Mouse (Mus musculus): ENCODE results near the gene Sept8. TPM values are rescaled to one million over a fixed set of nuclear protein-coding genes. Genes with fewer than 3 reads are reported as not detected.
"Not testable (repeated sequence)": the region's sequence is repeated elsewhere in the genome, so short reads cannot be mapped to it uniquely, and the experiment has no call there.

Gene Sept8
- polyA plus RNA-seq, 1 experiment from 2014 or later = 17.4 TPM

DNA sequence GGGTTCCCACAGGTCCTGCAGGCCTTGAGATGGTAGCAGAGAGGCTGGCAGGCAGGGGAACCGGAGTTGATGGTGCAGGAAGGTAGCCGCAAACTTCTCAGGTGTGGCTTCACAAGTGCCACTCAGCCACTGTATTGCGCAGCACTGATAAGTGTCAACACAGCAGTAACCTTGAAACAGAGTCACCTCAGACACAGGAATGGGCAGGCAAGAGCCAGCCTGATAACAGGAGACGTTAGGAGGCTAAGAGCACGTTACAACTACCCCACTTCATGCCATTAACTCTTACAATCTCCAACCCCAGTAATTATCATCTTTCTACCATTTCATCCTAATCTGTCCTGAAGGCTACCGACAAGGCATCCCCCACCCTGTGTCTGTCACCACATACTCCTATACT, 28.5 kb downstream of the Sept8 start:
- 39% methylated on average over 6 of the region's 6 CpGs for WGBS

GRCm38 (mm10) chr11:53548036-53548605, 29.1 kb downstream of the Sept8 start:
- Histone ChIP-seq H3K9ac (ENCODE audit: low read length) (no peak overlapping the region), H3K4me2 (ENCODE audit: low read length) (no peak overlapping the region), H3K4me1 (ENCODE audit: control insufficient read depth in 2 of 2, insufficient read depth in 2 of 2, low read length in 2 of 2) (peaks cover 6 to 11% of the 10 kb centered on the region in 2 experiments; a peak in 2 of 4 replicates), H3K27ac (replicated peaks in 1 of 2; ENCODE audit: control insufficient read depth in 1 of 2, insufficient read depth in 1 of 2, low read depth in 2 of 2, low read length in 2 of 2) (no peak overlapping the region), H3K4me3 (ENCODE audit: control insufficient read depth in 1 of 2, insufficient read depth in 1 of 2, low read depth in 1 of 2, low read length in 2 of 2) (no peak overlapping the region), H3K27me3 (ENCODE audit: control insufficient read depth, insufficient read depth, low read length) (no peaks in the 10 kb centered on the region), H3K9me3 (ENCODE audit: control insufficient read depth, low read length) (0 out of 2 replicates have a peak, but pooled peaks cover 2% of the 10 kb centered on the region), H3K36me3 (ENCODE audit: control insufficient read depth, insufficient read depth, low read length) (no peaks in the 10 kb centered on the region)
- no peak for ATAC-seq (ENCODE audit: insufficient number of reproducible peaks, insufficient read depth, low FRiP score, low read depth)
- WGBS = 74% methylated on average over 19 of the region's 19 CpGs

More for the DNA sequence above, 28.5 kb downstream of the Sept8 start:
- H3K4me2 ChIP-seq (ENCODE audit: low read length) = no peak overlapping the region
- no peak for ATAC-seq (ENCODE audit: insufficient number of reproducible peaks, insufficient read depth, low FRiP score, low read depth)
- H3K9me3 ChIP-seq (ENCODE audit: control insufficient read depth, low read length) = no peaks in the 10 kb centered on the region
- H3K27ac ChIP-seq (replicated peaks in 1 of 2; ENCODE audit: control insufficient read depth in 1 of 2, insufficient read depth in 1 of 2, low read depth in 2 of 2, low read length in 2 of 2) = no peak overlapping the region
- H3K36me3 ChIP-seq (ENCODE audit: control insufficient read depth, insufficient read depth, low read length) = peaks cover 2% of the 10 kb centered on the region; the same call in 1 of the 2 replicates
- H3K4me1 ChIP-seq (ENCODE audit: control insufficient read depth in 2 of 2, insufficient read depth in 2 of 2, low read length in 2 of 2) = peaks cover 6 to 14% of the 10 kb centered on the region in 2 experiments; a peak in 3 of 4 replicates
- no peak overlapping the region for H3K4me3 ChIP-seq (ENCODE audit: control insufficient read depth in 1 of 2, insufficient read depth in 1 of 2, low read depth in 1 of 2, low read length in 2 of 2)
- no peaks in the 10 kb centered on the region for H3K27me3 ChIP-seq (ENCODE audit: control insufficient read depth, insufficient read depth, low read length)
- H3K9ac ChIP-seq (ENCODE audit: low read length) = no peak overlapping the region

- Histone ChIP-seq H3K9ac (ENCODE audit: low read length) (no peak overlapping the region), H3K27me3 (ENCODE audit: control insufficient read depth, insufficient read depth, low read length) (no peaks in the 10 kb centered on the region), H3K36me3 (ENCODE audit: control insufficient read depth, insufficient read depth, low read length) (no peaks in the 10 kb centered on the region), H3K4me1 (ENCODE audit: control insufficient read depth in 2 of 2, insufficient read depth in 2 of 2, low read length in 2 of 2) (peaks cover 6 to 11% of the 10 kb centered on the region in 2 experiments; a peak in 2 of 4 replicates), H3K27ac (replicated peaks in 1 of 2; ENCODE audit: control insufficient read depth in 1 of 2, insufficient read depth in 1 of 2, low read depth in 2 of 2, low read length in 2 of 2) (no peak overlapping the region), H3K4me3 (ENCODE audit: control insufficient read depth in 1 of 2, insufficient read depth in 1 of 2, low read depth in 1 of 2, low read length in 2 of 2) (no peak overlapping the region), H3K9me3 (ENCODE audit: control insufficient read depth, low read length) (0 out of 2 replicates have a peak, but pooled peaks cover 2% of the 10 kb centered on the region), H3K4me2 (ENCODE audit: low read length) (no peak overlapping the region)
- ATAC-seq (ENCODE audit: insufficient number of reproducible peaks, insufficient read depth, low FRiP score, low read depth) = no peak
- WGBS = 100% methylated on average over 1 of the region's 1 CpGs
These were observed 31.7 kb downstream of the Sept8 start for GRCm38 (mm10) chr11:53550714-53551113.

- no peaks in the 10 kb centered on the region for H3K36me3 ChIP-seq (ENCODE audit: control insufficient read depth, insufficient read depth, low read length)
- H3K27me3 ChIP-seq (ENCODE audit: control insufficient read depth, insufficient read depth, low read length) = no peaks in the 10 kb centered on the region
- H3K4me2 ChIP-seq (ENCODE audit: low read length) = no peak overlapping the region
- ATAC-seq (ENCODE audit: insufficient number of reproducible peaks, insufficient read depth, low FRiP score, low read depth) = no peak
- H3K9ac ChIP-seq (ENCODE audit: low read length) = no peak overlapping the region
- H3K4me3 ChIP-seq (ENCODE audit: control insufficient read depth in 1 of 2, insufficient read depth in 1 of 2, low read depth in 1 of 2, low read length in 2 of 2) = no peak overlapping the region
- WGBS = 66% methylated on average over 12 of the region's 12 CpGs
- H3K9me3 ChIP-seq (ENCODE audit: control insufficient read depth, low read length) = 0 out of 2 replicates have a peak, but pooled peaks cover 2% of the 10 kb centered on the region
- no peak overlapping the region for H3K27ac ChIP-seq (replicated peaks in 1 of 2; ENCODE audit: control insufficient read depth in 1 of 2, insufficient read depth in 1 of 2, low read depth in 2 of 2, low read length in 2 of 2)
- H3K4me1 ChIP-seq (ENCODE audit: control insufficient read depth in 2 of 2, insufficient read depth in 2 of 2, low read length in 2 of 2) = peaks cover 6 to 11% of the 10 kb centered on the region in 2 experiments; a peak in 2 of 4 replicates
These were observed 32.7 kb downstream of the Sept8 start for GRCm38 (mm10) chr11:53551754-53552153.

DNA sequence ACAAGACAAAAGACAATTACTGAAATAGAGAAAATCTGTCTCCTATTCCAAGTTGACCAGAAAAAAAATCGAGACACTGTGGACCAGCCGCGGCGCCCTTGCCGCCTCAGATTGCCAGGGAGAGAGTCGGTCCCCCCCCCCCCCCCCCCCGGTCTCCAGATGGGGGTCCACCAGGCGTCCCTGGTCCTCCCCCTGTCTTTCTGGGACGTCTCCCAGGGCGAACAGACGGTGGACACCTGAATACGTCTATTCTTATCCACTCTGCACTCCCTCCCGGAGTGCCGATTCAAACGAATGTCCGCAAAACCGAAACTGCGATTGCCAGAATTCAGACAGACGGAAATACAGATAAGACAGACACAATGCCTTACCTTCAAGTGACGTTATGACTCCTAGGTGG, 37.5 kb downstream of the Sept8 start:
- not testable (repeated sequence) for H3K4me3 ChIP-seq (ENCODE audit: control insufficient read depth in 1 of 2, insufficient read depth in 1 of 2, low read depth in 1 of 2, low read length in 2 of 2); H3K4me2 ChIP-seq (ENCODE audit: low read length); H3K9ac ChIP-seq (ENCODE audit: low read length); H3K9me3 ChIP-seq (ENCODE audit: control insufficient read depth, low read length); H3K27ac ChIP-seq (replicated peaks in 1 of 2; ENCODE audit: control insufficient read depth in 1 of 2, insufficient read depth in 1 of 2, low read depth in 2 of 2, low read length in 2 of 2); ATAC-seq (ENCODE audit: insufficient number of reproducible peaks, insufficient read depth, low FRiP score, low read depth); H3K4me1 ChIP-seq (ENCODE audit: control insufficient read depth in 2 of 2, insufficient read depth in 2 of 2, low read length in 2 of 2); H3K27me3 ChIP-seq (ENCODE audit: control insufficient read depth, insufficient read depth, low read length); H3K36me3 ChIP-seq (ENCODE audit: control insufficient read depth, insufficient read depth, low read length)
- WGBS = 91% methylated on average over 10 of the region's 20 CpGs

GRCm38 (mm10) chr11:53557992-53558391, 38.9 kb downstream of the Sept8 start:
- not testable (repeated sequence) for H3K4me2 ChIP-seq (ENCODE audit: low read length); H3K27me3 ChIP-seq (ENCODE audit: control insufficient read depth, insufficient read depth, low read length); H3K9me3 ChIP-seq (ENCODE audit: control insufficient read depth, low read length); H3K27ac ChIP-seq (replicated peaks in 1 of 2; ENCODE audit: control insufficient read depth in 1 of 2, insufficient read depth in 1 of 2, low read depth in 2 of 2, low read length in 2 of 2); H3K9ac ChIP-seq (ENCODE audit: low read length); H3K4me1 ChIP-seq (ENCODE audit: control insufficient read depth in 2 of 2, insufficient read depth in 2 of 2, low read length in 2 of 2); H3K4me3 ChIP-seq (ENCODE audit: control insufficient read depth in 1 of 2, insufficient read depth in 1 of 2, low read depth in 1 of 2, low read length in 2 of 2); H3K36me3 ChIP-seq (ENCODE audit: control insufficient read depth, insufficient read depth, low read length); ATAC-seq (ENCODE audit: insufficient number of reproducible peaks, insufficient read depth, low FRiP score, low read depth)
- WGBS = 95% methylated on average over 1 of the region's 3 CpGs

DNA sequence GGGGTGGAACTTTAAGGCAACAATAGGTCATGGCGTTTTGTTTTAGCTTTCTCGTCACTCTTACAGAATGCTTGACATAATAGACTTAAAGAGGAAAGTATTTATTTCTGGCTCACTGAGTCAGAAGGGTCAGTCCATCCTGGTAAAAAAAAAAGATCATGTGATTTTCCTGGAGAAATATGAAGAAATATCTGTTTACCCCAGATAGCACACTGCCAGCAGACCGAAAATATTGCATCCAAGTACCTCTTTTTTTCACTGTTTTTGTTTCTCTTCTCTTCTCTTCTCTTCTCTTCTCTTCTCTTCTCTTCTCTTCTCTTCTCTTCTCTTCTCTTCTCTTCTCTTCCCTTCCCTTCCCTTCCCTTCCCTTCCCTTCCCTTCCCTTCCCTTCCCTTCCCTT, 40.9 kb downstream of the Sept8 start:
- WGBS = 76% methylated on average over 1 of the region's 3 CpGs
- H3K4me1 ChIP-seq (ENCODE audit: control insufficient read depth in 2 of 2, insufficient read depth in 2 of 2, low read length in 2 of 2); H3K36me3 ChIP-seq (ENCODE audit: control insufficient read depth, insufficient read depth, low read length); H3K4me3 ChIP-seq (ENCODE audit: control insufficient read depth in 1 of 2, insufficient read depth in 1 of 2, low read depth in 1 of 2, low read length in 2 of 2); H3K9me3 ChIP-seq (ENCODE audit: control insufficient read depth, low read length); H3K9ac ChIP-seq (ENCODE audit: low read length); H3K27me3 ChIP-seq (ENCODE audit: control insufficient read depth, insufficient read depth, low read length); H3K27ac ChIP-seq (replicated peaks in 1 of 2; ENCODE audit: control insufficient read depth in 1 of 2, insufficient read depth in 1 of 2, low read depth in 2 of 2, low read length in 2 of 2); ATAC-seq (ENCODE audit: insufficient number of reproducible peaks, insufficient read depth, low FRiP score, low read depth); H3K4me2 ChIP-seq (ENCODE audit: low read length): not testable (repeated sequence)

GRCm38 (mm10) chr11:53561986-53562385, 42.9 kb downstream of the Sept8 start:
- Histone ChIP-seq H3K36me3 (ENCODE audit: control insufficient read depth, insufficient read depth, low read length) (no peaks in the 10 kb centered on the region), H3K9me3 (ENCODE audit: control insufficient read depth, low read length) (no peaks in the 10 kb centered on the region), H3K4me1 (ENCODE audit: control insufficient read depth in 2 of 2, insufficient read depth in 2 of 2, low read length in 2 of 2) (peaks cover 0 to 4% of the 10 kb centered on the region in 2 experiments; a peak in 1 of 4 replicates), H3K27me3 (ENCODE audit: control insufficient read depth, insufficient read depth, low read length) (no peaks in the 10 kb centered on the region), H3K27ac (replicated peaks in 1 of 2; ENCODE audit: control insufficient read depth in 1 of 2, insufficient read depth in 1 of 2, low read depth in 2 of 2, low read length in 2 of 2) (no peak overlapping the region), H3K9ac (ENCODE audit: low read length) (no peak overlapping the region), H3K4me2 (ENCODE audit: low read length) (no peak overlapping the region), H3K4me3 (ENCODE audit: control insufficient read depth in 1 of 2, insufficient read depth in 1 of 2, low read depth in 1 of 2, low read length in 2 of 2) (no peak overlapping the region)
- 43% methylated on average over 2 of the region's 2 CpGs for whole genome bisulfite sequencing
- ATAC-seq (ENCODE audit: insufficient number of reproducible peaks, insufficient read depth, low FRiP score, low read depth) = no peak
